Mouse (Mus musculus) urinary bladder, postnatal 14 days (tissue): ENCODE data around the gene Ribc2.

ENCODE experiments used
- DNase-seq: peaks from one replicate; pipeline ENCODE4 v3.0.0; 2021; ENCODE audit warnings: low spot score

Ribc2 gene

DNA sequence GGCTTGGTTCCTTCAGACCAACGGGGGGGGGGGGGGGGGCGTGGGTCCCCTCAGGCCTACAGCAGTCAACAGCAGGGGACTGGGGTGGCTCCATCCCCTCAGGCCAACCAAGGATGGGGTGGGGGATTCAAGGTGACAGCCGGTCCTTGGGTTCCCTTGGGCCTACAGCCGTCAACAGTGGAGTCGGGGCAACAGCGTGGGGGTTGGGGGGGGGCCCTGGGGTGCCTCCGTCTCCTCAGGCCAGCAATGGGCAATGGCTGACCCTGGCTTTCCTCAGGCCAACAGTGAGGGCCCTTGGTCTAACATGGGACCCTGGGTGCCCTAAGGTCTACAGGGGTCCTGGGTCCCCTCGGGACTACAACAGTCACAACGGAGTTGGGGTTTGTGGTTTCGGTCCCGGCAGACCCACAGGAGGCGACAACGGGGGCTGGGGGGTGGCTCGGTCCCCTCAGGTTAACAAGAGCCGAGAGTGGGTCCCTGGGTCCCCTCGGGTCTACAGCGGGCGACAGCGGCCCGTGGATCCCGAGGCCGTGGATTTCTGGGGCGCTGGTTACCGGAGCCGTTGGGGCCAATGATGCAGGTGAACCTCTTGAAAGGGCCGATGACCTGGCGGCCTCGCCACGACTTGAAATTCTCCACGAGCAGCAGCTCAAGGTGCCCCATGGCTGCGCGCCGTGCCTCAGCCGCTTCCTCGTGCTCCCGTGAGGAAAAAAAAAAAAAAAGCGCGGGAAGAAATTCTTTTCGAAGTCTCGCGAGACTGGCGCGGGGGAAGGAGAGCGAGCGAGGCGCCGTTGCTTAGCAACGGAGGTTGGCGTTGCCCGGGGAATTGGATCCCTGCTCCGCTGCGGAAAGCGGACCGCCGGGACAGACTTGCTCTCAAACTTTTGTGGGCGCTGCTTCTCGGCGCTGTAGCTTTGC lies at the start of gene Ribc2, which contains the start of gene Smc1b:
Gene Ribc2 (plus strand): TSS at position 804 of the 918 bp plus-strand sequence.
Gene Smc1b (minus strand): TSS at position 690 of the 918 bp plus-strand sequence.
- DNase-seq: peak; percentile 78

DNA sequence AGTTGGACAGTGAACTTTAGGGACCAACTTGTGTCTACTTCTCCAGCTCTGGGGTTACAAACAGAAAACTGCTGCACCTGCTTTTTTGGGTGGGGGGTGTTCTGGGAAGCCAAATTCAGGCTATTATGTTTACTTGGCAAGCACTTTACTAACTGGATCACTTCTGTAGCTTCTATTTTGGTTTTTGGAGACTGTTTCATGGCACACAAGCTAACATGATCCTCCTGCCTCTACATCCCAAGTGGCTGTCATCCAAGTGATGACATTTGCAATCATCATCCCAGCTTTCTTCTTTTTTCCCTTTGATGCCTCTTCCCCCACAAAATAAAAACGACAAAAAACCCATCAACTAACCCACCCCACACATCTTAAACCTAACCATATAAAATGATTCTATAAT lies 46.2 kb upstream of the Ribc2 start:
- no peak for DNase-seq

DNA sequence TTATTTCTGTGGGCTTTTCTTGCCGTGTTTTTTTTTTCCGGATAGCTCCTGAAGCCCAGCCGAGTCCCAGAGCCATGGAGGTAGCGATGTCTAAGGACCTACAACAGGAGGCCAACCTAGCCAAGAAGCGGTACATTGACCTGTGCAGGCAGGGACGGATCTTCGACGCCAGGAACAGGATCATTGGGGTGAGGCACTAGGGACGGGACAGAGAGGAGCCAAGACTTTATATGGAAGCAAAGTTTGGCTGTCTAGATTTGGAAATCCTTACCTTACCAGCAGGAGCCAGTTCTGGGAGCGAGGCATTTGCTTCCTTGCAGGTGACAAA lies 279 bp downstream of the Ribc2 start:
- no peak for DNase-seq

DNA sequence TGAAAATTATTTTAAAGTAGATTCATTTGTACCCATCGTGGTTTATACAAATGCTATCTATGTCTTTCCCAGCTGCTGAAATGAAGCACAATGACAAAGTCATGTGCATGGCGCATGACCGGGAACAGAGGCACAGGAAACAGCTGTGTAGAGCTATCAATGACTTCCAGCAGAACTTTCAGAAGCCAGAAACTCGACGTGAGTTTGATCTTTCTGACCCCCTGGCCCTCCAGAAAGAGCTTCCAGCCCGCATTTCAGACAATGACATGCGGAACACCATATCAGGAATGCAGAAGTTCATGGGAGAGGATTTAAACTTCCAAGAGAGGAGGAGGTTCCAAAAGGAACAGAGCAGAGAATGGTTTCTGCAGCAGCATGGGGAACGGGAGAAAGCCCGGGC lies 3.3 kb downstream of the Ribc2 start:
- no peak for DNase-seq

DNA sequence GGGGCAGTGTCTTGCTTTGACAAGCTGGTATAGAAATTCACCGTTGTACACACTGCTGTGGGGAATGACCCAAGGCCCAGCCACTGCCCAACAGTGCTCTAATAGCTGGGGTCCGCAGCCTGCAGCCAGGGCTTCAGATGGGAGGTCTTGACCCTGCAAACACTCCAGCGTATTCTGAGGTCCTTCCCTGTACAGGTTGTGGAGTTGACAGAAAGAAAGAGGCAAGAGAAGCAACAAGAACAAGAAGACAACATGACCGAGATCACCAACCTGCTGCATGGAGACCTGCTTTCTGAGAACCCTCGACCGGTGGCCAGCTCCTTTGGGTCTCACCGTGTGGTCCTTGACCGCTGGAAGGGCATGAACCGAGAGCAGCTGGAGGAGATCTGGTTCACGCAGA lies 9.4 kb downstream of the Ribc2 start:
- DNase-seq: no peak

DNA sequence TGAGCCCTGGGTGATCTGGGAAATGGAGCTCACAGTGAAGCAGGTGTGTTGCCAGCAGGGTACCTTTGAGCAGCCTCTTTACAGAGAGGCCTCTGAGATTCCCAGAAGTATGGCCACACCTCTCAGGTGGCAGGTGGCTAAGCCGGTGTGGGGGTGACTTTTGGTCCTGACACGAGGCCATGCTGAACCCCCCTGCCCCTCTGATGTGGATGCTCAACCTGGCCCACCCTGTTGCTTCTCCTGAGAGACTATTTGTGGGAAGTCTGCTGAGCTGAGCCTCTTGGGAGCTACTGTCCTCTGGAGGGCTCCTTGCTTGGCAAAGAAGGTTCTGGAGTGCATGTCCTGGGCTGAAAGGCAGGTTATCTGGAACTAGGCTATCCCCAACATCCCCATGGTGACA lies 10.6 kb downstream of the Ribc2 start:
- DNase-seq: no peak

DNA sequence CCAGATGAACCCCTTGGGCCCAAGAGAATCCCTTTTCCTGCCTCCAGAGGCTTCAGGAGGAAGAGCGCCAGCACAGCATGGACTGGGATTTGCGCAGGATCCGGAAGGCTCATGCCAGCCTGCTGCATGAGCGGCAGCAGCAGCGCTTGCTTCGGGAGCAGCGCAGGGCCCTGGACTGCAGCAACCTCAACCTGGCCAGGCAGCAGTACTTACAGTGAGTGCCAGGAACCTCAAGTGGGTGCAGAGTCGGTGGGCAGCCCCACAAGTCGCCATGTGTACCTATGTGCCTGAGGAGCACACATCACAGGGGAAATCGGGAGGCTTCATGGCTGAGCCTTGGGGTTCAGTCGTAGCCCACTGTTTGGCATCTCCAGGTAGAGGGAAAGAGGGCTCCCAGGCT lies 11.3 kb downstream of the Ribc2 start:
- no peak for DNase-seq

DNA sequence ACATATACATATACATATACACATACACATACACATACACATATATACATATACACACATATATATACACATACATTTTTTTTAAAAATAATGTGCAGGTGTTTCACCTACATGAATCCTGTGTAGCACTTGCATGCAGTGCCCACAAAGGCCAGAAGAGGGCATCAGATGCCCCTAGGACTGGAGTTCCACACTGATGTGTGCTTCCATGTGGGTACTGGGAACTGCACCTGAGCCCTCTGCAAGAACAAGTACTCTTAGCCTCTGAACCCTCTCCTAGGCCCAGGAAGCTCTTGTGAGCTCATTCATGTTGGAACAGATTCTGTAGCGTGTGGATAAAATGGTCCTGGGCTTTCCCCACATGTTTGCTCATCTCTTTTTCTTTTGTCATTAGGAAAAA lies 11.9 kb downstream of the Ribc2 start:
- DNase-seq: no peak

DNA sequence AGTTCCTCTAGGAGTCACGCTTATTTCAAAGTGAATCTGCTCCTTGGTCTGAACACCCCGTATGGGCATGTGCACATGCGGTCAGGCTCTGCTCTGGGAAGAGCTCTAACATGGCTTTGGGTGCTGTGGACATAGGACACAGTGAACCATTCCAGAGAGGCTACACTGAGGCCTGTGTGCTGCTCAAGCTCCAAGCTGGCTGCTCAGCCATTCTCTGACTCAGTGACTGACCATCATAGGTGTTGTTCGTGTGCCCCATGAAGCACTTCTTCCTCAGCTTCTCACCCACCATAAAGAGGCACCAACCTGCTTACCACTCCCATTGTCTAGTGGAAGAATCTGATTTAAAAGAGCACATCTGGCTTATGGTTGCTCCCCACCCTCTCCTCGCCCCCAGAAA lies 12.4 kb downstream of the Ribc2 start:
- DNase-seq: peak; percentile 1

DNA sequence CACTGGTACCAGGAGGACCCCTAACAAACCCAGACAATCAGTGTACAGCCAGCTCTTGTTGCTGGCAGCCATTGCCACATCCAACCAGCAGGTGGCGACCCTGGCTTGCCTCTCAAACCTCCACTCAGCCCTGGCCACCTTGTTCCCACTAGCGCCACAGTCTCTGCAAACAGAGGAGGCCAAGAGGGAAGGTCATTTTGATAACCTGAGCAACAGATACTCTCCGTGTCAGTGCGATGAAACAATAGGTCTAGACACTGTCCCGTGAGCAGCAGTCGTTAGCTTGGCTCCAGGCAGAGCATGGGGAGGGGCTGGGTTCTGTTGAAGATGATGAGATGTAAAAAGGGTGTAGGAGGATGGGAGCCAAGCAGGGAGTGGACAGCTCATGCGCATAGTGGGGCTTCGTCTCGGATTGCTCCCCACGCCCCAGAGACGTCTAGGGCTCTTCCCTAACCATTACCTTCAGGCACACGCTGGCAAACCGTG lies 19.6 kb downstream of the Ribc2 start:
- DNase-seq: peak; percentile 79

DNA sequence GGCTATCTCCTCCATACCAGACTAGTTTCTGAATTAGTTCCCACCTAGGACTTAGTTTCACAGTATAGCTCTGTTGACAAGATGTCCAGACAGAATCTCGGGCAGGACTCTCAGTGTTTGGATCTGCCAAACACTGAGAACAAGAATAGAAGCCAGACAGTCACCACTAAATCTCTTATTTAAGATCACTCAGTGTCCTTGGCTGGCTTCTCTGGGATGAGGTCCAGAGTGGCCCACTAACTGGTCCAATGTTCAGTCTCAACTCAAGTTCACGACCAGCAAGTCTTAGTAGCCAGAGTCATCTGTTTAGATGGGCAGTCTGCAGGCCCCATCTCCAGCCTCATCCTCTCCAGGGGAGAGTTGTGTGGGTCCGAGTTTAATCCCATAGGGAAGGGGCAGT lies 20.7 kb downstream of the Ribc2 start:
- DNase-seq: peak; percentile 44

DNA sequence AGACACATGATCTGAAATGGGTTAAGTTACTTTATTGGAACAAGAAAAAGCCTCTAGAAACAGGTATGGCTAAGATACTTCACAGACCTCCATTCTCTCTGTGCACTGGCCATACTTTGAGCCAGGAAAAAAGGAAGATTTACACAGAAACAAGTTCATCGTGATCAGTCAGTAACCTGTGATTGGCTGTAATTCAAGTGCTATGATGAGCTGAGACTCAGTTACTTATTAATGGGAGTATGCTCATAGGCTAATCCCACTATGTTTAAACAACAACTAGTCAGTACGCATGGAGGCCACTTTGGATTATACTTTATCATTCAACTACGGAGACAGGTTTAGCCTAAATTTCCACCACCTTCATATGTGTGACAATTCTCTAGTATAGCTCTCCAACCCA lies 22.2 kb downstream of the Ribc2 start:
- no peak for DNase-seq

DNA sequence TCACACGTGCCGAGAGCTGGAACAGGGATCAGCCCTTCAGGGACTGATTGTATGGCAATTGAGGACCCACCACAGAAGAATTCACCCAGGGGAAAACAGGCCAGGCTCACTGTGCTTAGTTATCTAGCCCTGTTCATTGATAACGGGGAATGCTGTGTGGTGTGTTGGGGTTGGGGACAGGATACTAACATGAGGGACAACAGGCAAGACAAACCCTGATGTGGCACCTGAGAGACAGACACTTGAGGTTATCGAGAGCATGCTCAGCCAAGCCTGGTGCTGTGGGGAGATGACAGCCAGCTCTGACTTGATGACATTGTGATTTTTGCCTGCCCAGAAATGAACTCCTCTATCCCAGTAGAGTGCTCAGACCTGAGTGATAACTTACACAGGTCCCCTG lies 24.3 kb downstream of the Ribc2 start:
- no peak for DNase-seq

DNA sequence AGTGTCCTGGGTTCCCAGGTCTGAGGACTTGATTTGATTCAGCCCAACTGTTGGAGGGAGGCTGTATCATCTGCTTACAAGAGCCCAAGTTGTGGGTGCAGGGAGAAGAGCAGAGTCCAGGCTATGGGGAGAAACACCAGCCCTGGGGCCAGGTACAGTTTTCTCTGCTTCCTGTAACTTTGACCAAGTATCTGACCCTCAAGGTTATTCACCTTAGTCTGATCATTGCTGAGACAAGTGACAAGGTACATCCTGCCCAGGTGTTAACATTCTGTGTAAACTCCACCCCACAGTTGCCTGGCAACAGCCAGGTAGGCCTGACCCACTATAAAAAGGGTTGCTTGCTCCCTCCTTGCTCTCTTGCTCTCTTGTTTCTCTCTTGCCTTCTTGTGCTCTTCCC lies 29.5 kb downstream of the Ribc2 start:
- no peak for DNase-seq

DNA sequence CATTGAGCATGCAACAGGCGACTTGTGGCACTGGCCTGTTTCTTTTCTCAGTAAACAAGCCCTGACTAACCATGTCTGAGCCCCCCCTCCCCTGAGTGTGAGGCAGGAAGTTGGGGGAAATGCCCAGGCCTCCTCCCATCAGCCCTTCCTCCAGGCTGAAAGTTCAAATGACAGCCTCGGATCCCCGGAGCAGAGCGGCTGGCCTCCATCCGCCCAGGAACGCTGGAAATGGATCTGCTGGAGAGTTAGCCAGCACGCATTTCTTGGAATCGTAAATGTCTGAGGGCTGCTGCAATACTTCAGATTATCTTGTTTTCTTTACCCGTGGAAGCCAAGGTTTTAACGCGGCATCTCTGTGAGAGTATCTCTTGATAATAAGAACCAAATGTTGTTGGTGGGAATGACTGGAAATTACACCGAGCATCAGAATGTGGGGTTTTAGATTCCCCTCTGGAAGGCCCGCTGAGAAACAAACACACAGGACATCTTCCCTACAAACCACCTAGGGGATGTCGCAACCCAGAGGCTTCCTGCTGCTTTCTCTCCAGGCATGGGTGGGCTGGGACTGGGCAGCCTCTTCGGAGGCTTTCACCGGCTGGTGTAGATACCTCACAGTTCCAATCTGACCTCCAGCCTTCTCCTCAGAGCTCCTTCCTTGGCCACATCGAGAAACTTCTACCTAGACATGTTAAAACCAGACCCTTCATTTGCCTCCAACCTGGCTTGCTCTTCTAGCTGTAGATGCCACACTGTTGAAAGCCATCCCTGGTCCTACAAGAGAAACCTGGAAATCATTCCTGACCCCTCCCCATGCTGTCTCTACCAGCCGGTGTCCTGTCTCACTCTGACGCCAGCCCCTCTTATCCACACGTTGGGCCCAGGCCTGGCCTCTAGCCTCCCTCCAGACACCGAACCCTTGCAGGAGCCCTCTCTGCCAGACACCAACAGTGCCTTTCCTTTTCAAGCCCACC lies 31.1 kb downstream of the Ribc2 start:
- DNase-seq: peak; percentile 77

DNA sequence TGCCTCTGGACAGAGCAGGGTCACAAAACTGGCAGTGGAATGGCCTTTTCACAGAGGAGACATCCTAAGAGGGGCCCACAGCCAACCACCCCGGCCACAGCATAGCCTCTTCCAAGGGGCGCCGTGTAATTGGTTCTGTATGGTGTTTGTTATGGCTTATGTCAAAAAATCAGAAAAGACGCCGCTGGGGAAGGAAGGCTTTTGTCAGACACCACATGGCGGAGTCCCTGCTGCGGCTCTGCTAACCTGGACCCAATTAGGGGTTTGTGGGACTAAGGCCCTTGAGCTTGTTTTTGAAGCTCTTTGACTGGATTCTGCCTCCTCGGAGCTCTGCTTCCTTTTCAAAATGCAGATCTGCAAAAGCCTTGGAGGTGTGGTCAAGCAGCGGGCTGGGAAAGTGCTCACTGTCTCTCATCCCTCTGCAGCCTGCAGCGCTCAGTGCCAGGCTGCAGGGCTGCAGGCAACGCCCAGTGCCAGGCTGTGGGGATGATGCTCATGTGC lies 34.6 kb downstream of the Ribc2 start:
- DNase-seq: no peak

DNA sequence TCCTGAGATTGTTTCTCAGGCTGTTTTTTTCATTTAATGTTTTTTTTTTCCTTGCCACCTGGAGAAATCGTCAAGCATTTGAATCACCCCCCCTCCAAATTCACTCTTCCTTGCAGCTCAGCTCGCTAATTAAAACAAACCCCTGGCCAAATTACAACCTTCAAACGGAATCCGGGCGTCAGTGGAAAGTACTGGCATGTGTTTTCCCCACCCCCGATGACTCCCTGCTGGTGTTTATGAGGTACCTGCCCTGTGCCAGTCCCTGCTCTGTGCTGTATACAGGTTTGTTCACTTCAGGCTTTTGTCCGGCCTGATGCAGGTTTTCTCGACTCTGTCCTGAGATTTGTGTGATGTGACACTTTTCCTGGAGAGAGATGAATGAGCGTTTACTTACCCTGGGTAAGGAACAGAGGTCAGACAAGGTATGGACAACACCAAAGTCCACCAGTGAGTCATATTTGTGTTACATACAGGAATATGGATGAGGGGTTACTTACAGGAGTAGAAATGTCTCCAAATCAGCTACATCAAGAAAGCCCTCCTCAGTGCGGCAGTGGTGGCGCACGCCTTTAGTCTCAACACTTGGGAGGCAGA lies 35.3 kb downstream of the Ribc2 start:
- DNase-seq: no peak

DNA sequence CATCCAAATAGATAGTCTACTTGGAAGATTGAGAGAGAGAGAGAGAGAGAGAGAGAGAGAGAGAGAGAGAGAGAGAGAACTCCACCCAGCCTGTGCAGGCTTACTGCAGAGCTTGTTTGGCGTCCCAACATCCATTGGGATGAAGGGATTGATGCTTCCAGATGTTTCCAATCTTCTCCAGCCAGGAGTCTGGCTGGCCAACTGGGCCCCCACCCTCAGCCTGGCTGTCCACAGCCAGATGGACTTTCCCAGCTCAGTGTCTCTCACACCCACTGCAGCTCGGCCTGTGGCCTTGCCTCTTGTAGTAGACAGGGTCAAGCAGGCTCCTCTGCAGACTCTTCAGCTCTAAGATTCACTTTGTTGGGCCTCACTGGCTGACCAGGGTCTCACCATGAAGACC lies 40.2 kb downstream of the Ribc2 start:
- DNase-seq: peak; percentile 65

DNA sequence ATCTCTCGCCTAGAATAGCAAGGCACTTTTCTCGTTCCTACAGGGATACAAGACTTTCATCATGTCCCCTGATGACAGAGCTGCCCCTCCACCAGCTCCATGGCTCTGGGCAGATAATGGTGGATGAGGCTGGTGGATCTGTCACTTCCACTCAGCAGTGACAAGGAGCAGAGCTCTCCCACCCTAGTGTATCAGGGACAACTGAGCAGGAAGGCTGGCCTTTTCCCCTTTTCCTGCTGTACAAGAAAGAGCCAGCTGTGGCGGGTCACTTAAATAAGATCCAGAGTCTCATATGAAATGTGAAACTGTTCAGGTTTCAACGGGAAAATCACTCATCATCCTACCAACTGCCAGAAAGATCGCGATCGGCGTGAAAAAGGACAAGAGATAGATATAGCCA lies 41.5 kb downstream of the Ribc2 start:
- DNase-seq: no peak

DNA sequence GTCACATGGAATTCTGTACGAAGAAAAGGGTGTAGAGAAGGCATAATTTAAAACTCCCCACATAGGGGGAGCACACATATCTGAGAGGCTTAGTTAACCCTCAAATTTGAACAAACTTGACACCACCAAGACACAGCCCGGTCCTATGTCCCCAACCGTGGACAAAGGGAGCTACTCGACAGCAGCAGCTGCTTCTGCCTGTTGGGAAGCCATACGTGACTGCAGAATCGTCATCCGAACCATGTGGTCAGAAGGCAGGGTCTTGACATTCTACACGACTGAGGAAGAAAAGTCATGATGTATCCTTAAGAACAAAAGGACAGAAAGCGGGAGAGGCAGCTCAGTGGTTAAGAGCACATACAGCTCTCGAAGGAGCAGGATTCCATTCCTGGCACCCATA lies 42.2 kb downstream of the Ribc2 start:
- DNase-seq: no peak

DNA sequence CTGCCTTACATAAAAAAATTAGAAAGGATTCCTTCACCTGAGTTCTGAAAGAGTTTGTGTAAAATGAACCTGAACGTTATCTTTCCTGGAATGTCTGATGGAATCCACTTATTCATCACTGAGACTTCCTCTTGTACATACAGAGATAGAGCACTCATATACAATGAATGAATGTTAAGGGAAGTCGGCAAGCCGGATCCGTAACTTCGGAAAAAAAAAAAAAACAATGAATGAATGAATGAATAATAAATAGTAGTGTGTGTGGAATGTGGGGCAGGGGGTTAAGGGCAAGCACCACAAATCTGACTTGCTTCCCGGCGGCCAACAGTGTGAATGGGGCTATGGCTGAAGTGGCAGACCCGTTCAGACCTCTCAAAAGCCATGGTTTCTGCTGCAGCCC lies 45.7 kb downstream of the Ribc2 start:
- DNase-seq: peak; percentile 37

DNA sequence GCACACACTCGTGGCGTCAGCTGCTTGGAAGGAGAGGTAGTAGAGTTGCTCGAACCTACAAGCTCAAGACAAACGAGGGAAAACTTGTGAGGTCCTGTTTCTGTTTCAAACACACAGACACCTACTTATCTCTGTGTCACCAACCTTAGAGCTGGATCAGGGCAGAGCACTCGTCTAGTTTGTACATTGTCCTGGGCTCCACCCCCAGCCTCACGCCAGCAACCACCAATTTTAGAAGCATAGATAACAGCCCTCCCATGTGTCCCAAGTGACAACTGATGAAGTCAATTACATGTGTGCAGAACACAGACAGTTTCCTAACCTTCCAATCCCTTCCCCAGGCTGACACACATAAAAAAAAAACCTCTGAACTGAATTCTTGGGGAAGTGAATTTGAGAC lies 46.3 kb downstream of the Ribc2 start:
- no peak for DNase-seq
